Mouse (Mus musculus) cerebellum, postnatal 25 days (tissue): ENCODE data around the gene Parp9.
"Not testable (repeated sequence)": the region's sequence is repeated elsewhere in the genome, so short reads cannot be mapped to it uniquely, and the experiment has no call there.

Experiments used
- DNase-seq, 2 experiments: peaks; one replicate each; pipeline ENCODE4 v3.0.0; 2021; ENCODE audit warnings: mixed read lengths in 2 of 2

The Parp9 gene

GRCm38 (mm10) chr16:35938211-35939151, at the start of gene Parp9, which contains the start of gene Dtx3l:
Gene Parp9, plus strand, starts transcription at chr16:35938470.
Gene Dtx3l, minus strand, starts transcription at chr16:35939151.
- DNase-seq, result peak; percentile 53 to 55

DNA sequence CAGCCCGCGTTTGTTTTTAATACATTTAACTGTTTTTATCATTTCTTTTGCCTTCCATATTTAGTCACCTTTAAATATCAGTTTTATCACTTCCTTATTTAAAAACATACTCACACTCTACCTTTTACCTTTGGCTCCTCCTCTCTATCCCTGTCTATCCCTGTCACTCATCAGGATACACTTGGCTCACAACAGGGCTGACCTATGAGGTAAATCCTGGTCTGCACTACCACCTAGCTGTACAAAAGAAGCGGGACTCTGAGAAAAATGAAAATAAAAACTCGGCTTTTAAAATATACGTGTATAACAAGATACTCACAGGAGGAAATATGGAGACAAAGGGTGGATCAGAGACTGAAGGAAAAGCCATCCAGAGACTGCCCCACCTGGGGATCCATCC, 49.4 kb upstream of the Parp9 start:
- no peak for DNase-seq

GRCm38 (mm10) chr16:35890645-35891044, 47.6 kb upstream of the Parp9 start:
- no peak for DNase-seq

DNA sequence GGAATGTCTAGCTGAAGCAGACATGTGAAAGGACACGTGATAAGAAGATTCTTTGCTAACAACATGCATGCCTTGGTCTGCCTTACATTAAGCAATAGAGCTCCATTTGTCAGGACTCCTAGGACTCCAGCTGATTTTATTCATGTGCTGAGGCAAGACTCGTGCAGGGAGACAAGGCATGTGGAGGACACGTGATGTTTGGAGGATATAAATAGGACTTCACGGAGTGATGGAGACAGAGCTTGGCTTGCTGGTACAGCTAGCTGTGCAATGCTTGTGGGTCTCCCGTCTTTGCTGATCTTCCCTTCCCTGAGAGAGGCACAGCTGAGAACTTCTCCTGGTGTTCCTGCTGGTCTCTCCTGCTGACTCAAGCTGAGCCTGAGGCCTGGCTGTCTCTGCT, 46.7 kb upstream of the Parp9 start:
- DNase-seq, result not testable (repeated sequence)

GRCm38 (mm10) chr16:35894997-35895396, 43.3 kb upstream of the Parp9 start:
- DNase-seq, result no peak

- DNase-seq, result no peak
These were observed 37.7 kb upstream of the Parp9 start for GRCm38 (mm10) chr16:35900541-35900940.

GRCm38 (mm10) chr16:35903014-35903640, 35.1 kb upstream of the Parp9 start:
- DNase-seq, result no peak

DNA sequence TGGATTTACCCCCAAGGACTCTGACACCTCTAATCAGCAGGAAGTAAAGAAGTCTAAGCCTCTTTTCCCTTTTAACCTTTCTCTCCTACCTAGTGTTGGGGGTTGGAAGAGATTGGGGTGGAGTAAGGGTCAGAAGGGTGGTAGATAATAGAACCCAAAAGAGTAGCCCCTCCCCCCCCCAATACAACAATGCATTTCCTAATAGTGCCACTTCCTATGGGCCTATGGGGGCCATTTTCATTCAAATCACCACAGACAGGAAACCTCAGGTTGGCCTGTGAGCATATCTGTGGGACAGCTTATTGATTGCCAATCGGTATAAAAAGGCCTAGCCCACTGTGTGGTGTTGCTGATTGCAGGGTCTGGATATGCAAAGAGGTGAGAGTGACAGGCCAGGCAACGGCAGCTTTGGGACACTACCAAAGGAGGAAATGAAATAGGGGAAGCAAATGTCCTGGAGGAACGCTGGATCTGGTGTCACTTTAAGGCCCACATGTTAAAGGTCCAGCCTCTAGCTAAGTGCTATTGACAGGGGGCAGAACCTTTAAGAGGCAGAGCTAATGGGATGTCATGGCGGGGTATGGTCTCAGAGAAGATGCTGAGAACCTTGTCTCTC, 34.0 kb upstream of the Parp9 start:
- no peak for DNase-seq

- DNase-seq, result no peak
These were observed 32.9 kb upstream of the Parp9 start for GRCm38 (mm10) chr16:35905355-35905754.

DNA sequence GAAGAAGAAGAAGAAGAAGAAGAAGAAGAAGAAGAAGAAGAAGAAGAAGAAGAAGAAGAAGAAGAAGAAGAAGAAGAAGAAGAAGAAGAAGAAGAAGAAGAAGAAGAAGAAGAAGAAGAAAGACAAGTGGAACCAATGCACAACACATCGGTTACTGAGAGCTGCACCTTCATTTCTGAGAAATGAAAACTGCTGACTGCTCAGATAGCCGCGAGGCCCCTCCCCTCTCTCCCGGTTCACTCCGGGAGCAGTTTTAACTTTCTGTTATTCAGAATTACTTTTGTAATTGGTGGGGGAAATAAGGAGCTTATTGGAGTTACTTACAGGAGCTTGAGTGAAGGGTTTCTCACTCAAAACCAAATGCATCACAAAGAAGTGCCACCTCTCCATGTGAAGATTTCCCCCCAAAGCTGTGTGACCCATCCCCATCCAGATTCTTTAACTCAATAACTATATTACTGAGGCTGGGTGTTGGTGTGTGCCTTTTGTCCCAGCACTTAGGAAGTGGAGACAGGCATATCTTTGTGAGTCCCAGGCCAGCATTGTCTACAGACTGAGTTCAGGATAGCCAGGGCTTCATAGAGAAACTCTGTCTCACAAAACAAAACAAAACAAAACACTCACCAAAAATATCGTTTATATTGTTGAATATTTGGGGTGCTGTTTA, 32.3 kb upstream of the Parp9 start:
- DNase-seq, result no peak

GRCm38 (mm10) chr16:35906887-35907286, 31.4 kb upstream of the Parp9 start:
- no peak for DNase-seq

- peak in 1 of 2 experiments; percentile 19 for DNase-seq
These were observed 30.7 kb upstream of the Parp9 start for GRCm38 (mm10) chr16:35907432-35908201.

- no peak for DNase-seq
These were observed 26.8 kb upstream of the Parp9 start for GRCm38 (mm10) chr16:35911449-35911848.

- no peak for DNase-seq
These were observed 24.7 kb upstream of the Parp9 start for GRCm38 (mm10) chr16:35913526-35913925.

DNA sequence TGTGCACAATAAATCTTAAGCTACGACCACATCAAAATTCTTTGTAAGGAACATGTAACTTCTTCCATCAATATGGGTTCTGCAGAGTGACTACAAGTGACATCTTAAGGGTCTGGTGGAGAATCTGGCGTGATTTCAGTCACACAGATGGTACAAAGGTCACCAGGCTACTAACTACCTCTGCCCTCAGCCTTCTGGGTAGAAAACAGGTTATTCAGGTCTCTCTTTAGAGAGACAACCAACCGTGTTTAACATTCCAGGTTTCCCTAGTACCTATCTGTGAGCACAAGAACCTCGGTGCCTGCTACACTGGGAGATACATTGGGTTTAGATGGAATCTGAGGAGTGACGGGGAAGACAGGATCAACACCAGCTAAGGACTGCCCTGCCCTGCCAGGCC, 24.0 kb upstream of the Parp9 start:
- no peak for DNase-seq

DNA sequence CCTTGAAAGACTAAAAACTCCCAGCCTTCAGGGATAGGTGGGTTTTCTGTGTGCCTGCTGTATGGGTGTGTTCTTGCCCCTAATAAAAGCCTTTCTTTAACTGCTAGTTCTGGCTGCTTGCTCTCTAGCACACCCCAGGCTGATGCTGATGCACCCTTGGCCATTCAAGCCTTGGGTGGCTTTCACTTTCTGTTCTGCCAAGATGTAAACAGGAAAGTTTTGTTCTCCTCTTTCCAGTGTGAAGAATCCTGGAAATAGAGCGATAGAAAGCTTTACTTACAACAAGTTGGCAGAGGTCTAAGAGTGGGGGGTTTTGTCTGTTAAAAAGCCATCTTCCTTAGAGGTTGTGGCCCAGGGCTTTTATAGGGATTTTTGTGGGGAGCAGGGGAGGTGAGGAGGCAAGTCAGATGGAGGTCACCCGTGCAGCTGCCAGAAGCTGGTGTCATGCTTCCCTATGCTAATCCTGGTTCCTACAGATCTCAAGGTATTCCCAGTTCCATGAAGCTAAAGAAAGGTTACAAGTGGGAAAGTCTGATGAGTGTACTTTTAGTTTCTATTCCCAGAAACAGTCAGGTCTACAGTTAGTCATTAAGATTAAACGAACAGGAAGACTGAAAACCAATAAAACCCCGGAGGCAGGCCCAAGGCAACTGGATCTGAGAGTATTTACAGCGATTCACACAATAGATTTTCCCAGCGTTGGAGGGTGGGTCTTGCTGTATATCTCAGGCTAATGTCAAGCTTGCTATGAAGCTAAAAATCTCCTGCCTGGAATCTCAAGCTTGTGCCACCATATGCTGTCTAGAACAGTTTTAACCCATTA, 19.3 kb upstream of the Parp9 start:
- DNase-seq, result no peak

DNA sequence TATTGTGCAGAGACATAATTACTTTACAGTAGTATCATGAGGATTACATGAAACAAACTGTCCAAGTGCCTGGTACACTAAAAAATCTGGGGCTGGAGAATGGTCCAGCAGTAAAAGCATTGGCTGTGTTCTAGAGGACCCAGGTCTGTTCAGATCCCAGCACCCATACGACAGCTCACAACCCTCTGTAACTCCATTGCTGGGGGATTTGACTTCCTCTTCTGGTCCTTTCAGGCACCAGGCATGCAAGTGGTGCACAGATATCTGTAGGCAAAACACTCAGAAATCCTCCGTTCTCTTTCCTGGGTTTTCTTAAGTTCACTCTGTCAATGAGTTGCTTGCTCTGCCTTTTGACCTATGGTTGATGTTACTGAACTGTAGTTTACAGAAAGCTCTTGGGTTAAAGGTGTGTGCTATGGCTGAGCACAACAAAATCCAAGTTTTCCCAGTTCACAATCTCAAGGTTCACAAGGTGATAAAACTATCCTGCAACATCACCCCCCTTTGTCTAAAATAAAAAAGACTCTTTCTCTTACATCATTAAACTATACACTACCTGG, 16.5 kb upstream of the Parp9 start:
- no peak for DNase-seq

DNA sequence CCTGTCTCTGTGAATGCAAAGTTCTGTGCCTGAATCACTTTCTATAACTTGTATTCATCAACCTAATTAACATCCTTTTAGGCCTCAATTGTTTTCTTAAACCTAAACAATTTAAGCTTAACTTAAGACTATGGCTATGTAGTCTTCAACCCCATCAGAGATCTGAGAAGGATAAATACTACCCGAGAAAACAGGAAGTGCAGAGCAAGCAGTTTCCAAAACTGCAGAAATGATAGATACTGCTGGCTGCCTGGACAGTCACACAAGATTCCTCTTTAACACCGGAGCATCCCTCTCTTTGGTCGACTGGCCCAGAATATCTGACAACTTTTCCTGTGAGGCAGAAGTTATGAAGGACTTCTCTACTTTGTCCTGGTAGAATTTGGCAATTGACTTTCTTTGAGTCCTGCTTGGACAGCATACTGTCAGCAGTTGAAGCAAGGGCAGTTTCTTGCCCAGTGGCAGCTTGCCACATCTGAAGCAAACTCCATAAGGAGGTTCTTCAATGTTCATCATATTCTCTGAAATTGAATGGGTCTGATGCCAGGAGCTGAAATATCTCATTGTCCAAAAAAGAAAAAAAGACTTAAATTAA, 15.9 kb upstream of the Parp9 start:
- no peak for DNase-seq

DNA sequence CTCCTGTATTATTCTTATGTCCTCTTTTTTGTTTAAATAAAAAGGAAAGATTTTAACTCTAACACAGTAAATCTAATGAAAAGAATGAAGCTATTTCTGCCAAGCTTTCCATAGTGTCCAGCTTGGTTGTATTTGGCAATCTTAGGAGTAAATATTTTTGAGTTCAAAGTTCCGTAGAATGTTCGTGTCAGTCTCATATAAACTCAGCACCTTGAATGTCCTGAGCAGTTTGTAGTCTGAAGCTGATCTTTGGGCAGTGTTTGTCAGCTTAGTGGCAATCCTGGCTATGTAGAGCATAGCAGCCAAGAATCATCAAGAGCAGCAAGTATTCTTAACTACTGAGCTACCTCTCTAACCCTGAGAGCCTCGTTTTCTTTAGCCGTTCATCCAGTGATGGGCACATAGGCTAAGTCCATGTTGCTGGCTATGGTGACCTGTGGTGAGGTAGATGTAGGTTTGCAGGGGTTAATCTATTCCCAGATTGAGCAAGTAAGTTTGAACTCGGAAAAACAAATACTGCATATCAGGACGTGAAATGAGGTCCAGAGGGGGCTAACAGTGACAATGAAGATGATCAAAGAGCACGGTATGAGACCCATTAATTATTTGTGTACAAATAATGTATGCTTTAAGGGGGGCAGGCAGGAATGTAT, 14.6 kb upstream of the Parp9 start:
- no peak for DNase-seq

DNA sequence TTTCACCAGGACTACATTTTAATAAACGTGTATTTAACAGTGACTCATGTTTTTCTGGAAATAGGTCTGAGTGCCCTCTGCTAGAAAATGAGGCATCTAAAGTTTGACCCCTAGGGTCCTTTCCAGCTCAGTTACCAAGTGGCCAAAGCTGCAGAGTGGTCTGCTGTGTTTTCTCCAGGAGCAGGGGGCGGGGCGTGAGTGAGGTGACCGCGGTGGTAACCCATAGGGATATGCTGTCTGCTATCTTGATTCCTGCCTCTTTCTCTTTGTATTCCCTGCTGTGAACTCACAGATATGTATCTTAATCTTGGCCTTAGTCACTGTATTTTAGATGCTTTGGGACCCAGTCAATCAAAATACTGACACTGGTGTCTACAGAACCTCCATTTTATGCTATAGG, 13.9 kb upstream of the Parp9 start:
- DNase-seq, result no peak
